Comparison of ENCODE assay signal across 14 mouse cellular contexts in the genomic region with DNA sequence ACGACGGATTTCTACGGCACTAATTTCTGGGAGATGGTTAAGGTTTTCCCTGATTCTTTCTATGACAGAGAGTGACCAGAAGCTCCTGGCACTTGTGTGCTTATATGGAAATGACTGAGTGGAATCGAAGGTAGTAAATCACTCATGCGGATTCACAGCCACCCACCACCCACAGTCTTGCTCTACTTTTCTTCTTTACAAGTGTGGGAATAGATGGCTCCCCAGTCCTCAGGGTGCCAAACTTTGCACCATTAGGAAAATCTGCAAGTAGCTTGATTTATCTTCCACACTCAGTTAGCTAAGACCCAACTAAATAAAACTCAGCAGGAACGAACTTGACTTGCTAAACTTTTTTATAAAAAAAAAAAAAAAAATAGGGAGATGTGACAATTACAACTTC.
"Had no signal": no experiment of that assay in that cellular context is flagged by ENCODE, and none has a peak within 500 bp of the region (broad histone marks: within the 10 kb centered on the region; RNA-seq: fewer than 3 reads in every experiment).

No protein-coding gene starts in this region.

- H3K27me3 ChIP-seq: midbrain, embryonic 13.5 days; midbrain, embryonic 15.5 days; neural tube, embryonic 13.5 days; stomach, embryonic 15.5 days had no signal

- H3K9me3 ChIP-seq: midbrain, embryonic 13.5 days; midbrain, embryonic 15.5 days; neural tube, embryonic 13.5 days; stomach, embryonic 15.5 days had no signal

- ATAC-seq: midbrain, embryonic 13.5 days; midbrain, embryonic 15.5 days had no signal

- H3K4me2 ChIP-seq: lung, embryonic 14.5 days; midbrain, embryonic 11.5 days; midbrain, embryonic 13.5 days; midbrain, embryonic 15.5 days; neural tube, embryonic 13.5 days; stomach, embryonic 15.5 days had no signal

- H3K4me1 ChIP-seq: midbrain, embryonic 13.5 days; midbrain, embryonic 15.5 days; stomach, embryonic 15.5 days had no signal

- H3K9ac ChIP-seq: liver, embryonic 14.5 days; lung, embryonic 14.5 days; midbrain, embryonic 13.5 days; midbrain, embryonic 15.5 days; neural tube, embryonic 13.5 days; stomach, embryonic 15.5 days had no signal

- H3K27ac ChIP-seq: liver, embryonic 14.5 days; midbrain, embryonic 13.5 days; midbrain, embryonic 15.5 days; neural tube, embryonic 13.5 days; stomach, embryonic 15.5 days had no signal

- H3K36me3 ChIP-seq: midbrain, embryonic 13.5 days; midbrain, embryonic 15.5 days; neural tube, embryonic 13.5 days; stomach, embryonic 15.5 days had no signal

- DNase-seq: lung, adult 18-20 months; lung, embryonic 14.5 days; lung, postnatal 10 days; lung, postnatal 4 days; right cerebral cortex, postnatal 14 days; thymus, adult 18-20 months; thymus, postnatal 14 days; thymus, postnatal 36 days had no signal

- H3K4me3 ChIP-seq: midbrain, embryonic 13.5 days; midbrain, embryonic 15.5 days; neural tube, embryonic 13.5 days; stomach, embryonic 15.5 days had no signal
